8 mouse cellular contexts compared by ENCODE assay signal in genomic region chr5:113832490-113832901, GRCm38 (mm10). TPM values are rescaled to one million over a fixed set of nuclear protein-coding genes. Genes with fewer than 3 reads are reported as not detected.
DNase-seq lines count a peak whose midpoint lies in the region; ATAC-seq lines count a peak whose summit lies in the region.
"Had no signal": no experiment of that assay in that cellular context is flagged by ENCODE, and none has a peak within 500 bp of the region (broad histone marks: within the 10 kb centered on the region; RNA-seq: fewer than 3 reads in every experiment).

TSS of gene Selplg (minus strand) at chr5:113832644.

- no peak within 1 kb of the TSS for H3K4me2 ChIP-seq in midbrain, embryonic 16.5 days (ENCODE audit: low read length)
- no peak within 1 kb of the TSS for H3K4me2 ChIP-seq in midbrain, embryonic 14.5 days (ENCODE audit: low read length)
- no peak within 1 kb of the TSS for H3K4me2 ChIP-seq in liver, embryonic 16.5 days (ENCODE audit: low read depth, low read length)
- H3K4me2 ChIP-seq in forebrain, embryonic 11.5 days (ENCODE audit: low read depth, low read length, severe bottlenecking): no peak within 1 kb of the TSS
- no peak within 1 kb of the TSS for H3K4me2 ChIP-seq in forebrain, embryonic 14.5 days (ENCODE audit: low read length)

- DNase-seq in midbrain, embryonic 14.5 days: no peak
- no peak for DNase-seq in gonadal fat pad, adult 2 months (ENCODE audit: low read depth)
- peak; percentile 84 to 90 for DNase-seq in thymus, postnatal 36 days
- DNase-seq in forebrain, embryonic 11.5 days (ENCODE audit: low spot score): no peak
- DNase-seq in forebrain, embryonic 14.5 days (ENCODE audit: low spot score): no peak

- ATAC-seq in midbrain, embryonic 16.5 days: no peak
- no peak for ATAC-seq in midbrain, embryonic 14.5 days (ENCODE audit: low FRiP score, low TSS enrichment)
- no peak for ATAC-seq in liver, embryonic 16.5 days (ENCODE audit: low read depth)
- no peak for ATAC-seq in forebrain, embryonic 11.5 days (replicated peaks; ENCODE audit: low FRiP score)
- ATAC-seq in forebrain, embryonic 14.5 days: no peak

- H3K4me1 ChIP-seq in midbrain, embryonic 16.5 days (ENCODE audit: control insufficient read depth, insufficient read depth, low read length): no peaks in the 10 kb centered on the region
- H3K4me1 ChIP-seq in midbrain, embryonic 14.5 days (ENCODE audit: control insufficient read depth, insufficient read depth, low read length): no peaks in the 10 kb centered on the region
- peaks cover 13% of the 10 kb centered on the region for H3K4me1 ChIP-seq in liver, embryonic 16.5 days (ENCODE audit: control insufficient read depth, low read depth, low read length)
- no peaks in the 10 kb centered on the region for H3K4me1 ChIP-seq in forebrain, embryonic 11.5 days (replicated peaks; ENCODE audit: control insufficient read depth, insufficient read depth, low read length)
- no peaks in the 10 kb centered on the region for H3K4me1 ChIP-seq in forebrain, embryonic 14.5 days (ENCODE audit: control insufficient read depth, insufficient read depth, low read length)

- H3K9me3 ChIP-seq in midbrain, embryonic 16.5 days (replicated peaks; ENCODE audit: control insufficient read depth, low read length, poor library complexity, severe bottlenecking): no peaks in the 10 kb centered on the region
- H3K9me3 ChIP-seq in midbrain, embryonic 14.5 days (ENCODE audit: control insufficient read depth, low read length): no peaks in the 10 kb centered on the region
- H3K9me3 ChIP-seq in liver, embryonic 16.5 days (replicated peaks; ENCODE audit: control insufficient read depth, low read length): no peaks in the 10 kb centered on the region
- no peaks in the 10 kb centered on the region for H3K9me3 ChIP-seq in forebrain, embryonic 11.5 days (ENCODE audit: control insufficient read depth, low read length)
- H3K9me3 ChIP-seq in forebrain, embryonic 14.5 days (replicated peaks; ENCODE audit: control insufficient read depth, low read length): no peaks in the 10 kb centered on the region

- no peaks in the 10 kb centered on the region for H3K36me3 ChIP-seq in midbrain, embryonic 16.5 days (ENCODE audit: control insufficient read depth, insufficient read depth, low read length)
- H3K36me3 ChIP-seq in midbrain, embryonic 14.5 days (ENCODE audit: control insufficient read depth, insufficient read depth, low read length): no peaks in the 10 kb centered on the region
- no peaks in the 10 kb centered on the region for H3K36me3 ChIP-seq in liver, embryonic 16.5 days (ENCODE audit: control insufficient read depth, insufficient read depth)
- no peaks in the 10 kb centered on the region for H3K36me3 ChIP-seq in forebrain, embryonic 11.5 days (ENCODE audit: control insufficient read depth, insufficient read depth, low read length)
- H3K36me3 ChIP-seq in forebrain, embryonic 14.5 days (ENCODE audit: control insufficient read depth, insufficient read depth, low read length): no peaks in the 10 kb centered on the region

- no peak within 1 kb of the TSS for H3K27ac ChIP-seq in midbrain, embryonic 16.5 days (ENCODE audit: low read length)
- no peak within 1 kb of the TSS; the same call in 1 of the 2 replicates for H3K27ac ChIP-seq in midbrain, embryonic 14.5 days (replicated peaks; ENCODE audit: low read depth, low read length)
- H3K27ac ChIP-seq in liver, embryonic 16.5 days (ENCODE audit: low read length): no peak within 1 kb of the TSS
- no peak within 1 kb of the TSS for H3K27ac ChIP-seq in forebrain, embryonic 11.5 days (ENCODE audit: low read depth, low read length)
- no peak within 1 kb of the TSS for H3K27ac ChIP-seq in forebrain, embryonic 14.5 days (ENCODE audit: low read depth, low read length)

- H3K9ac ChIP-seq in midbrain, embryonic 16.5 days (ENCODE audit: low read depth, low read length): peak within 1 kb of the TSS; percentile 32; the same call in 1 of the 2 replicates
- no peak within 1 kb of the TSS; the same call in 1 of the 2 replicates for H3K9ac ChIP-seq in midbrain, embryonic 14.5 days (replicated peaks; ENCODE audit: low read length)
- no peak within 1 kb of the TSS for H3K9ac ChIP-seq in liver, embryonic 16.5 days (ENCODE audit: low read depth, low read length)
- no peak within 1 kb of the TSS for H3K9ac ChIP-seq in forebrain, embryonic 11.5 days (ENCODE audit: low read length)
- no peak within 1 kb of the TSS; the same call in 1 of the 2 replicates for H3K9ac ChIP-seq in forebrain, embryonic 14.5 days (ENCODE audit: low read length)

- no peaks in the 10 kb centered on the region for H3K27me3 ChIP-seq in midbrain, embryonic 16.5 days (ENCODE audit: control insufficient read depth, insufficient read depth, low read depth, low read length)
- no peaks in the 10 kb centered on the region for H3K27me3 ChIP-seq in midbrain, embryonic 14.5 days (ENCODE audit: control insufficient read depth, insufficient read depth, low read length)
- H3K27me3 ChIP-seq in liver, embryonic 16.5 days (ENCODE audit: control insufficient read depth, insufficient read depth, low read depth, low read length): no peaks in the 10 kb centered on the region
- no peaks in the 10 kb centered on the region for H3K27me3 ChIP-seq in forebrain, embryonic 11.5 days (ENCODE audit: control insufficient read depth, insufficient read depth, low read length)
- H3K27me3 ChIP-seq in forebrain, embryonic 14.5 days (replicated peaks; ENCODE audit: control insufficient read depth, insufficient read depth, low read length): no peaks in the 10 kb centered on the region

- WGBS in midbrain, embryonic 16.5 days: 42% methylated on average over 8 of the region's 8 CpGs
- 52% methylated on average over 8 of the region's 8 CpGs for WGBS in midbrain, embryonic 14.5 days
- WGBS in liver, embryonic 16.5 days (ENCODE audit: insufficient replicate concordance): 54% methylated on average over 8 of the region's 8 CpGs
- WGBS in forebrain, embryonic 11.5 days: 43% methylated on average over 8 of the region's 8 CpGs
- 46% methylated on average over 8 of the region's 8 CpGs for WGBS in forebrain, embryonic 14.5 days

- H3K4me3 ChIP-seq in midbrain, embryonic 16.5 days (ENCODE audit: low read depth, low read length): no peak within 1 kb of the TSS
- no peak within 1 kb of the TSS for H3K4me3 ChIP-seq in midbrain, embryonic 14.5 days (replicated peaks; ENCODE audit: low read depth, low read length)
- no peak within 1 kb of the TSS for H3K4me3 ChIP-seq in liver, embryonic 16.5 days (ENCODE audit: low read depth, low read length)
- H3K4me3 ChIP-seq in forebrain, embryonic 11.5 days (ENCODE audit: low read depth, low read length): no peak within 1 kb of the TSS
- no peak within 1 kb of the TSS for H3K4me3 ChIP-seq in forebrain, embryonic 14.5 days (ENCODE audit: low read depth, low read length)
- H3K4me3 ChIP-seq: myocyte had no signal

RNA-seq across cellular contexts. Expression of gene Selplg, which starts in this region (rescaled TPM):
- 1.6 and 2.0 TPM in 2 replicates for polyA plus RNA-seq in midbrain, embryonic 16.5 days (2015; fragmentation: Nextera tagmentation; extraction: Ambion mirVana)
- polyA plus RNA-seq in midbrain, embryonic 14.5 days (2014; fragmentation: Nextera tagmentation; extraction: Ambion mirVana): 1.1 and 2.6 TPM in 2 replicates
- polyA plus RNA-seq in gonadal fat pad, adult 2 months (2012; rRNA removed): 20.9 and 22.3 TPM in 2 replicates
- 14.1 and 15.4 TPM in 2 replicates for polyA plus RNA-seq in liver, embryonic 16.5 days (2015; fragmentation: Nextera tagmentation; extraction: Ambion mirVana)
- polyA plus RNA-seq in forebrain, embryonic 11.5 days (2014; fragmentation: Nextera tagmentation; extraction: Ambion mirVana): 0.67 and 1.4 TPM in 2 replicates
- polyA plus RNA-seq in forebrain, embryonic 14.5 days (2014; fragmentation: Nextera tagmentation; extraction: Ambion mirVana): 1.8 and 1.9 TPM in 2 replicates
- polyA plus RNA-seq: myocyte had no signal

Comparison
In these comparisons a context has a peak if more than half of its experiments do, and no peak if none do; other contexts are left out.
1. DNase-seq: peak in thymus, postnatal 36 days (2 of 2); none in midbrain, embryonic 14.5 days (single experiment), gonadal fat pad, adult 2 months (single experiment), forebrain, embryonic 11.5 days (single experiment) and forebrain, embryonic 14.5 days (single experiment).